8 mouse cellular contexts compared by ENCODE assay signal in genomic region chr13:48663211-48663987, GRCm38 (mm10). TPM values are rescaled to one million over a fixed set of nuclear protein-coding genes. Genes with fewer than 3 reads are reported as not detected.
A peak's percentile ranks its signal among the peaks of the same experiment; 100 is the strongest.
DNase-seq lines count a peak whose midpoint lies in the region; ATAC-seq and TF ChIP-seq lines count a peak whose summit lies in the region.

No protein-coding gene starts in this region.

- peaks cover 19% of the 10 kb centered on the region for H3K4me1 ChIP-seq in heart, embryonic 16.5 days (ENCODE audit: control insufficient read depth, insufficient read depth, low read length)
- H3K4me1 ChIP-seq in hindbrain, embryonic 11.5 days (replicated peaks; ENCODE audit: control insufficient read depth, insufficient read depth, low read length): peaks cover 9% of the 10 kb centered on the region
- peaks cover 28% of the 10 kb centered on the region for H3K4me1 ChIP-seq in midbrain, embryonic 12.5 days

- no peak overlapping the region for H3K27ac ChIP-seq in heart, embryonic 16.5 days (ENCODE audit: low read length)
- no peak overlapping the region for H3K27ac ChIP-seq in hindbrain, embryonic 11.5 days (ENCODE audit: low read depth, low read length)
- no peak overlapping the region for H3K27ac ChIP-seq in midbrain, embryonic 12.5 days (replicated peaks)

- peak overlapping the region; percentile 70 for H3K4me2 ChIP-seq in heart, embryonic 16.5 days (ENCODE audit: low read depth, low read length)
- peak overlapping the region; percentile 82 for H3K4me2 ChIP-seq in hindbrain, embryonic 11.5 days (replicated peaks; ENCODE audit: low read depth, low read length)
- H3K4me2 ChIP-seq in midbrain, embryonic 12.5 days (replicated peaks): peak overlapping the region; percentile 65

- peaks cover 97% of the 10 kb centered on the region for H3K27me3 ChIP-seq in heart, embryonic 16.5 days (ENCODE audit: control insufficient read depth, insufficient read depth, low read length)
- peaks cover 89% of the 10 kb centered on the region for H3K27me3 ChIP-seq in hindbrain, embryonic 11.5 days (ENCODE audit: control insufficient read depth, insufficient read depth, low read length)
- H3K27me3 ChIP-seq in midbrain, embryonic 12.5 days: peaks cover 100% of the 10 kb centered on the region

- TF ChIP-seq CTCF in brain, embryonic 14.5 days (IDR thresholded peaks at IDR 0.05; ENCODE audit: borderline replicate concordance, extremely low read depth, insufficient read depth, insufficient read length): no peak

- no peak for ATAC-seq in heart, embryonic 16.5 days (replicated peaks; ENCODE audit: extremely low read depth, insufficient read depth, low FRiP score)
- peak; percentile 51; the same call in 1 of the 2 replicates for ATAC-seq in hindbrain, embryonic 11.5 days (ENCODE audit: low FRiP score)
- no peak for ATAC-seq in midbrain, embryonic 12.5 days (ENCODE audit: low FRiP score, low read depth)

- WGBS in heart, embryonic 16.5 days: 6% methylated on average over 52 of the region's 54 CpGs
- under 1% methylated on average over 53 of the region's 54 CpGs for WGBS in hindbrain, embryonic 11.5 days
- under 1% methylated on average over 54 of the region's 54 CpGs for WGBS in midbrain, embryonic 12.5 days

- no peaks in the 10 kb centered on the region for H3K36me3 ChIP-seq in heart, embryonic 16.5 days (ENCODE audit: control insufficient read depth, insufficient read depth)
- no peaks in the 10 kb centered on the region for H3K36me3 ChIP-seq in hindbrain, embryonic 11.5 days (ENCODE audit: control insufficient read depth, insufficient read depth, low read length)
- H3K36me3 ChIP-seq in midbrain, embryonic 12.5 days: no peaks in the 10 kb centered on the region

- H3K4me3 ChIP-seq in heart, embryonic 16.5 days (ENCODE audit: low read length): peak overlapping the region; percentile 54
- peak overlapping the region; percentile 36 for H3K4me3 ChIP-seq in hindbrain, embryonic 11.5 days (ENCODE audit: low read depth, low read length)
- peak overlapping the region; percentile 44 for H3K4me3 ChIP-seq in midbrain, embryonic 12.5 days

- TF ChIP-seq POLR2A in brain, embryonic 14.5 days (IDR thresholded peaks at IDR 0.05; ENCODE audit: borderline replicate concordance, extremely low read depth, insufficient read depth, insufficient read length, poor library complexity, severe bottlenecking): no peak

- DNase-seq in heart, postnatal 4 days: no peak
- DNase-seq in brain, embryonic 14.5 days (ENCODE audit: low read depth): peak; percentile 44
- peak; percentile 74 for DNase-seq in hindbrain, embryonic 11.5 days (ENCODE audit: low spot score)
- no peak for DNase-seq in right cerebral cortex, adult 18-20 months
- no peak for DNase-seq in spleen, adult 18-20 months
- DNase-seq in urinary bladder, adult 18-20 months (ENCODE audit: low spot score in 2 of 2): no peak

- H3K9me3 ChIP-seq in heart, embryonic 16.5 days (replicated peaks; ENCODE audit: control insufficient read depth, low read length): no peaks in the 10 kb centered on the region
- no peaks in the 10 kb centered on the region for H3K9me3 ChIP-seq in hindbrain, embryonic 11.5 days (ENCODE audit: control insufficient read depth, low read length)
- no peaks in the 10 kb centered on the region for H3K9me3 ChIP-seq in midbrain, embryonic 12.5 days

- 0 out of 2 replicates have a peak overlapping the region, but pooled peaks have one; percentile 3 for H3K9ac ChIP-seq in heart, embryonic 16.5 days (ENCODE audit: low read length)
- H3K9ac ChIP-seq in hindbrain, embryonic 11.5 days (ENCODE audit: low read depth, low read length): 0 out of 2 replicates have a peak overlapping the region, but pooled peaks have one; percentile 21
- H3K9ac ChIP-seq in midbrain, embryonic 12.5 days (replicated peaks): no peak overlapping the region; the same call in 1 of the 2 replicates

RNA-seq across cellular contexts. Expression of gene Barx1, which starts 0.6 kb away (rescaled TPM):
- polyA plus RNA-seq in heart, embryonic 16.5 days (2015; fragmentation: Nextera tagmentation; extraction: Ambion mirVana): 0.17 and 0.33 TPM in 2 replicates
- total RNA-seq in heart, postnatal 4 days (2021): not detected
- polyA plus RNA-seq in brain, embryonic 14.5 days (2012; rRNA removed): 0.15 and 0.38 TPM in 2 replicates
- 0.83 and 1.3 TPM in 2 replicates for polyA plus RNA-seq in hindbrain, embryonic 11.5 days (2014; fragmentation: Nextera tagmentation; extraction: Ambion mirVana)
- polyA plus RNA-seq in midbrain, embryonic 12.5 days (2016; fragmentation: Nextera tagmentation; extraction: Ambion mirVana): 0.21 and 0.29 TPM in 2 replicates

RNA-seq across cellular contexts. Expression of gene Ptpdc1, which starts 37.9 kb away (rescaled TPM):
- polyA plus RNA-seq in heart, embryonic 16.5 days (2015; fragmentation: Nextera tagmentation; extraction: Ambion mirVana): 4.8 and 5.2 TPM in 2 replicates
- 1 to 10 TPM; 8.2 to 8.9 TPM for total RNA-seq in heart, postnatal 4 days (2021)
- polyA plus RNA-seq in brain, embryonic 14.5 days (2012; rRNA removed): 10.4 and 19.6 TPM in 2 replicates
- polyA plus RNA-seq in hindbrain, embryonic 11.5 days (2014; fragmentation: Nextera tagmentation; extraction: Ambion mirVana): 12.2 and 12.5 TPM in 2 replicates
- 16.9 and 20.9 TPM in 2 replicates for polyA plus RNA-seq in midbrain, embryonic 12.5 days (2016; fragmentation: Nextera tagmentation; extraction: Ambion mirVana)

Comparison
In these comparisons a context has a peak if more than half of its experiments do, and no peak if none do; other contexts are left out.
1. DNase-seq: peak in brain, embryonic 14.5 days (single experiment) and hindbrain, embryonic 11.5 days (single experiment); none in heart, postnatal 4 days (single experiment), right cerebral cortex, adult 18-20 months (single experiment), spleen, adult 18-20 months (0 of 2) and urinary bladder, adult 18-20 months (0 of 2).
2. Peak in every context shown above with its lines, with median percentiles within 50 percentile points of each other: H3K4me2 ChIP-seq and H3K4me3 ChIP-seq.